Mouse (Mus musculus) layer of hippocampus, postnatal 14 days (tissue): ENCODE measurements around the gene Nudt7. TPM values are rescaled to one million over a fixed set of nuclear protein-coding genes. Genes with fewer than 3 reads are reported as not detected.

ENCODE experiments used
- DNase-seq, 2 experiments: peaks; one replicate each; pipeline ENCODE4 v3.0.0; 2021 to 2022; ENCODE audit warnings: low spot score in 2 of 2, mixed read lengths in 1 of 2
- long read RNA-seq, 2 experiments: library from polyadenylated mRNA; stranded (forward); transcript quantifications; one replicate each; pipeline ENCODE4 v2.0.0; 2021
- total RNA-seq, 2 experiments: library from RNA; stranded (reverse); gene quantifications; 2 replicates each; pipeline ENCODE4 v1.2.3; 2021

The Nudt7 gene
- total RNA-seq: 1 to 10 TPM; 4.8 to 5.8 TPM
- long read RNA-seq, experiment 1, partial matches to known transcripts: 0 of 4 reads
- long read RNA-seq, experiment 1, other reads (novel, unspliced or antisense): 0 of 4 reads
- long read RNA-seq, experiment 2, partial matches to known transcripts: 0 of 4 reads
- long read RNA-seq, experiment 2, other reads (novel, unspliced or antisense): 0 of 4 reads

DNA sequence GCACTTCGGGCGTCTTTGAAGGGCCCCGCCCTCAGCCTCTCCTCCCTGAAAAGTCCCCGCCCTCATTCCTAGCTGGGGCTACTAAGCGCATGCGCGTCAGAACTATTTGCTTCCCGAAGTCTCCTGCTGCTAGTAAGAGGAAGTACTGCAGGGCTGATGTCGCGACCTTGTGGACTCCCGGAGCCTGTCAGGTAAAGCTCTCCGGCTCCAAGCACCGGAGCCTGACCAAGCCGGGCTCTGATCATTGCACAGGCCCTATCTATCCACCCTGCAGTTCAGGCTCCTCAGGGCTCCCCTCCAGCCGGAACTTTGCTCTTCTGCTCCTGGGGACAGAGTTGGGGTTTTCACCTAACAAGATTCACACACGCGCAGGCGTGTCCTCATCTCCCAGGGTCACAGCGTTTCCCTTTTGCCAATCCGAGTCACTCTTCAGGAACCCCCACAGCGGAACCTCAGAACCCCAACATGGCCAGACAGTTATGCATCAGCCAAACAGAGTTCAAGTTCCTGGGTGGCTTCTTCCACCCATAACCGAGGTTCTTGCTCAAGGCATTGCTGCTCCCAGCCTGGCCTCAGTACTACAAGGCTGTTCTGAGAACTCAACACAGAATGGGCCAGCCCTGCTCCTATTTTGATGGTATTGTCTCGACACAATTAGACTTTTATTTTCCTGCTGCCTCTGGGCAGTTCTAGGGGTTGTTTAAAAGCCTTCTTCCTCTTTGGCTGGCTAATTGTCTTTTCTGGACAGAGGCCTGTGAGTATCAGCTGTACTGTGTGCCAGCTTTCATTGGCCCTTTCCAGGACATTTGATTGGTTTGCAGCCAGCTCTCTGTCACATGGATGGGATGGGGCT lies at the start of gene Nudt7:
Gene Nudt7, plus strand, starts transcription at position 48 of the 853 bp plus-strand sequence.
- peak; percentile 63 to 86 for DNase-seq

DNA sequence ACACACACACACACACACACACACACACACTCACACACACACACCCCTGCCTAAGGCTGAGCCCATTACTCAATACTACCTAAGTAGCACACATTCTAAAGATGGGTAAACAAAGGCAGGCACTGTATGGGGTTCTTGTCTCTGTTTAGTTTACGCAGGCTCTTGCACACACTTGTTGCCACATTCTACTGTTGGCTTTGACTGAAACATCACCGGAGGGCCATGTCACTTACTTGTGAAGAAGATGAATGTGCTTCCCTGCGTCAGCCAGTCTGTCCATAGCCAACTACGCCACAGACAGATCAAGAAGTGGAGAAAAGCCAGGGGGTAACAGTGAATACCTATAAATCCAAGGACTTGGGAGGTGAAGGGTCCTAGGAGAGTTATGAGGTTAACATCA lies 45.4 kb upstream of the Nudt7 start:
- no peak for DNase-seq

DNA sequence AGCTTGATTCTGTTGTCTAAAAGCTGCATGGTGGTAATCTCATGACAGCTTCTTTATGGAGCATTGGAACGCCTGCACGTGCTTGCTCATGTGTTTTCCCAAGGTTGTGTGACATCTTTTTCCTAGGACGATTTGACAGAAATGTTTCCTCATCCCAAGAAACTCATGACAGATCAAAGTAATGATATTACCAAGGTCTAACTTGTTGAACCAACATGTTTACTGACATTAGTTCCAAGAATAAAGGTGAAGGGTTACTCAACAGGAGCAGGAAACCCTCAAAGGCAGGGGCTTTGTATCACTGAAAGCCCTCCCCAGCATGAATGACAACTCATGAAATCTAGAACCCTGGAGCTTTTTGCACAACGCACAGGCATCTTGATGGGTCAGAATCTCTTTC lies 42.6 kb upstream of the Nudt7 start:
- DNase-seq: no peak

DNA sequence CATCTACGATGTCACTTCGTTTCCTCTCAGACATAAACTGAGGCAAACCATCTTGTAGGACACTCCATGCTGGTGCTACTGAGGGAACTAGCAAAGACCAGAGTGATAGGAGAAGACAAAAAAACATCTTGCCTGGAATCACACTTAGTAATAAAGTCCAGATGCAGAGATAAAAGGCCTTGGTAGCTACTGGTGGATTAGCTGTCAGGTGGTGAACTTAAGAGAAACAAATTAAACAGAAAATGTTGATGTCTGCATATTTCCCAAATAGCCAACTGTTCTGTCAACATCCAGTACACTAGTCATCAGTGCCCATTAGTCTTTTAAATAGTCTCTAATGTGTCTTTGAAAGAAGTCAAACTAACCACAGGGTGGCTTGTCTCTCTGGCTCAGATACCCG lies 40.0 kb upstream of the Nudt7 start:
- DNase-seq: no peak

DNA sequence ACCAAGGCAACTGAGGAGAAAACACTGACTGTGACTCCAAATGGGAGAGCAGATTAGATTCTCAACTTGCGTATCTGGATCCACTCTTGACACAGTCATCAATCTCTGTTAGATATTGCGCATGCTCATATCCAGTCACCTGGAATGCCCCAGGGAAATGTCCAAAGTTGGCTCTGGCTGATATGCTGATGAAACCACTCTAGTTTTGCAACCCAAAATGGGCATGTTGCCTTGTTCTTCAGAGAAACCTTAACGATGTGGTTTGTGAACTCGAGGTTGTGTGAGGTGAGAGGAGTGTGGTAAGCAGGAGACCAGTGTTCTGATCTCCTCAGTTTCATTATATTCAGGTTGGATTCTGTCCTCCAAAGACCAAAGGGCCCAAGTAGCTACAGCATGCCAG lies 38.8 kb upstream of the Nudt7 start:
- no peak for DNase-seq

DNA sequence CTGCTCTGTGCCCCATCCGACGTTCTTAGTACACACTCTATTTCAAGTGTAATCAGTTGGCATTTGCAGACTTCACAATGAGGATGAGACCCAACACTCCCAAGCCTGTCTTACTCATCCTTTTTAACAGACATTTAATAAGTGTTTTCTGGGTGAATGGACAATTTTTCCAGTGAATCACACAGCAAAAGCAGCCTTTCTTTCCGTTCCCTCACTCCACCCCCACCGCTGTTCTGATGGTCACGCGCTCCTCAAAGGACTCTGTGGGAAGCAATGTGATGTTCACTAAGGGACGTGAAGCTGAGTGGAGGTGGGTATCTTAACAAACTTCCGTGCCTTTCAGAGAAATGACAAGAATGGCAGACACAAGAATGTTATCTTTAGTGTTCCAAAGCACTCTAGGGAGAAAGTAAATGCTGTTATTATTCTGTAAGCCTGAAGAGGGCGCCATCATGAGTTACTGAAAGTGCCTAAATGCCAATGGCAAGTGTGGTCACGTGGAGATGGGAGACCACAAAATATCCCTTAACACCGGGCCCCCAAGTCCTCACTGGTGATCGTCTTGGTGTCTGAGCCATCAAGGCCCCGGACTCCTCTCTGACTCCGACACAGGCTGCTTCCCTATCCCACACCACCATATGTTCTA lies 32.7 kb upstream of the Nudt7 start:
- DNase-seq: no peak

DNA sequence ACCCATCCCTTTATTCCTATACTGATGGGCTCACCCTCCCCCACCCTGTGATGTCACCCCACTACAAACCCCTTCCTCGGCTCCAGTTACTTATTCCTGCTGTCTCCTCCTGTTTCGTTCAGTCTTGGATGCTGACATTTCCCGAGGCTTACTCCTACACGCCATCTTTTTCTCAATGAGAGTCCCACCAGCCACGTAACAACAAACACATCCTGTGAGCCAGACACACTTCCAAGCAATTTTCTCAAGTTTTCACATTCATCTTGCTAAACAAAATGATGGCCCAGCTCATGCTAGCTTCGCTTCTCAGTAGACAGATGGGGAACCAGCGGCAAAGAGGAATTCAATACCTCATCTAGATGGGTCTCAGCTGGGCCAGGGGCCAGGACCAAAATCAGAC lies 30.0 kb upstream of the Nudt7 start:
- DNase-seq: no peak

DNA sequence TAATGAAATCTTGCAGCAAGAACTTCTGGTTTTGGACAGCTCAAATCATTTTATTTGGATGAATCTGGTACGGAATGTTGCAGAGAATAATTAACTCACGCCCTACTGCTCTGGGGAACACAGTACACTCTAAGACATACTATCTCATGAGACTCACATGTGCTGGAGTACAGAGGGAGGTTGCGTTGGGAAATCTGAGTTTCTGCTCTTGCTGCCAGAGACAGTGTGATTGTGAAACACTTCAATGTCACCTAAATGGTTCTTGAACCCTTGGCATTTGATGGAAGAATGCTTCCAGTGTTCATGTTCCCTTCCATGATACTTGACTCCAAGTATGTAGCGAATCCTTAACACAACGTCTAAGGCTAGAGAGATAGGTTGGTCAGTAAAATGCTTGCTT lies 27.4 kb upstream of the Nudt7 start:
- no peak for DNase-seq

DNA sequence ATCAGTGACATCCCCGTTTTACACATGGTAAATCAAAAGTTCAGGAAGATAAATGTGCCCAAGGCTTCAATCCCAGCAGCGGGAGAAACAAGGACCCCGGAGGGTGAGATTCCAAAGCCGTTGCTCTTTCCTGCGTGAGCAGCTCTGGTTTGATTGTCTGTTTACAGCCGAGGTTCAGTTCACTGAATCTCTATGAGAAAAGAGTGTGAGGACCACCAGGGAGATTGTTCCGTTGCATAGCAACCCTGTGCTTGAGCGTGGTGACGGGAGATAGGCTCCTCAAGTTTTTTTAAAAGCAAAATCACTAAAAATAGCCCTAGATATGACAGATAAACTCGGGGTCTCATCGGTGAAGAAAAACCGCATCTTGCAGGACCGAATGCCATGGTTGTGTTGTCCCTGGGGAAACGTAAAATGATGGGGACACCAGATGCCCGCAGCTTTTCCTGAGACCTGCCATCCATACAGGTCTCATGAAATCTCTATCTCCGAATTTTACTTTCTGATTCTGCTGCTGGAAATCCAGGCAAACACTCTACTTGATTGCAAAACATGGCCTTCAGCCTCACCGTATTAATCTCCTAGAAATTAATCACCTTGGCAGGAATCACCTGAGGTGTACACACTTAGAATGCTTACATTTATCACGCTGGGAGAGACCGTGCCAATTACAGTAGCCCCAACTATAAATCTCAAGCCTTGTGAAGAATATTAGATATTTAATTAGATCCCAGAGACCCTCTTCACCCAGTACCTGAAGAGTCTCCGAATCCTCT lies 23.8 kb upstream of the Nudt7 start:
- DNase-seq: peak in 1 of 2 experiments; percentile 8

DNA sequence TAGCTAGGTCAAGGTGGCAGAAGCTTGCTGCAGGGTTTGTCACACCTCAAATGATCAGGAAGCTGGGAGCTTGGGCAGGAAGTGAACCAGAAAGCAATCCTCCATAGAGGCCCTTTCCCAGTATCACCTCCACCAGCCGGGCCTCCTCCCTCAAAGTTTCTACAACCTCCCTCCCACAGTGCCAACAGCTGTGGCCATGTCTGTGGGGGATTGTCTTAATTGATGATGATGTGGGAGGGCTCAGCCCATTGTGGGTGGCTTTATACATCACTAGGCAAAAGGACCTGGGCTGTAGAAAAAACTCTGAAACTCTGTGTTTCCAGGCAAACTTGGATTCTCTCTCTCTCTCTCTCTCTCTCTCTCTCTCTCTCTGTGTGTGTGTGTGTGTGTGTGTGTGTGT lies 18.3 kb upstream of the Nudt7 start:
- no peak for DNase-seq

DNA sequence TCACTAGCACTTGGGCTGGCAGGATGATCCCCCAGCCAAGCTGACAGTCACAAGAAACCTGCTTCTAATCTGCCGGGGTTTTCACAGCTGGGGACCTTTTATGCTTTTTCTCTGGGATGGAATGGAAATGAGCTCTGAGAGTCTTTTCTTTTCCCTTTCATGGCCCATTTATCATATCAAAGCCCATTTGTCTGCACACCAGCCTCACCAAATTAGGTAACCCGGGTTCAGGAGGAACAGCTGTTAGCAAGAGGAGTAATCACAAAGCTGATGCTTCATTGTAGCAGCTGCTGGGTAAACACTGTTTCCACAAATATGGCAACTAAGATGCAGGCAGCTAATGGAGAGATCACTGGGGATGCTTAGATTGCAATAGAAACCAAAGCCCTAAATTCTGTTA lies 17.3 kb upstream of the Nudt7 start:
- no peak for DNase-seq

DNA sequence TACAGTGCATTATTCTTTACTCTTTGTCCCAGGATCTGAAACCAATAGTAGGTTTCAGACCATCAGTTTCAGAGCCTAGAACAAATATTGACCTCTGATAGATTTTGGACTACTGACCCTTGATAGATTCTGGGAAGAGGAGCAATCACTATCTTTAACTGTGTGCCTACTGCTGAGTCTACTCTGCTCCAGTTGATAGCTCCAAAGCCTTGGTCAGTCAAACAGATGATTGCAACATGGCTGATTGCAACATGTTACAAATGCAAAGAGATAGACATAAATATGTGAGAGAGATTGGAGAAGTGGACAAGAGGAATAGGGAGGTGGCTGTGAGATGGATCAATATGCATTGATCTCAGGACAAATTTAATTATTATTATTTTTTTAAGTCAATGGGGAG lies 15.9 kb upstream of the Nudt7 start:
- DNase-seq: no peak

DNA sequence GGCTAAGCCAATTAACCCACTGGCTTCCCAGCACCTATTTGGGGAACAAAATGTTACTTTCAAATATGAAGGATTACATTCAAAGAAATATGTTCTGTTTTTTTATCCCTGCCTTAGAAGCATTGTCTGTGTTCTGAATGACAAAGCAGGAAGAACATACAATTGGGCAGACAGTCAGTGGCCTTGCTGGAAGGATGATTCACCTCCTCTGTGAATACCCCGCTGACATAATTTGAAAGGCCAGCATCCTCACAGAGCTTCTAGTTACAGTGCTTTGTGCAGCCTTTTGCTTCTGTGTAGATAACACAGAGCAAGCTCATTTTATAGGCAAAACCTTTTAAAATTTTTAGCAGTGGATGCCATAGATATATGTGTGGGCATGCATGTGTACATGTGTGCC lies 11.6 kb upstream of the Nudt7 start:
- DNase-seq: no peak

DNA sequence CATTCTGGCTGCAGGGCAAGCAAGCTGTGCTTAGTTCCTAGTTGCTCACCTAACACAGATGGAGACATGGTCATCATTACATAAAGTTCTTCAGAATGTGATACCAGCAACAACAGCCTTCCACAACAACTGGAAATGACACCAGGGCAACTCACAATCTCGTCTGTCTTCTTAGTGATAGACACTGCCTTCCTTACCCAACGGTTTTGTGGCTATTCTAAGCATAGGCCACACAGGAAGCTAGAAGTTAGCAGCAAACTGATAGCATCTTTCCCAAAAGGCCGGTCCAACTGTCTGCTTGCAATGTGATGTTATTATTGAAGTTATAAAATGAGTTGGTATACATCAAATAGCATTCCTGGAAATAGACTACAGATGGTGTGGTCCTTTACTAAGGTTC lies 9.7 kb upstream of the Nudt7 start:
- no peak for DNase-seq

DNA sequence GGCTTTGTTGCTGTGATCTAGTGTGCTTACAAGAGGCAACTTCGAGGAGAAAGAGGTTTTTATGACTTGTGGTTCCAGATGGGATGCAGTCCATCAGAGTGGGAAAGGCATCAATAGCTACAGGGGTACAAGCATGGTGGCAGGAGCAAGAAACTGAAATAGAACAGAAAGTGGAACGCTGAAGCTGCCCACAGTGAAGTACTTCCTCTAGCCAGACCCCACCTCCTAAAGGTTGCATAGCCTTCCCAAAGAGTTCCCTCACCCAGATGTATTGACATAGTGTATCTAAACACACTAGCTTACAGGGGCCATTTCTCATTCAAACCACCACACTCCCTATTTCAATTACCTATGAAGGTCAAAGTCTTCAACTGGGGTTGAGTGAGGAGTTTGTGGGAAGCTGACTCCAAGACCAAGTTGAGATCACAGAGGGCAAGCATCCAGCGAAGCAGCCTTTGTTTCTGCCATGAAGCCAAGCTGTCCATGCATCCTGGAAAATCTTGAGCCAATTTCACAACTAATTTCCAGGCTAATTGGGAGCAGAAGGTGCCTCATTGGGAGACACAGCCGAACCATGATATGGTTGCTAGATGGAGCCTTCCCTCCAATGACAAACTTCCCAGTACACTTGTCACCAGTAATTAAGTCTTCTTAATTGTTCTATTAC lies 9.1 kb upstream of the Nudt7 start:
- no peak for DNase-seq

DNA sequence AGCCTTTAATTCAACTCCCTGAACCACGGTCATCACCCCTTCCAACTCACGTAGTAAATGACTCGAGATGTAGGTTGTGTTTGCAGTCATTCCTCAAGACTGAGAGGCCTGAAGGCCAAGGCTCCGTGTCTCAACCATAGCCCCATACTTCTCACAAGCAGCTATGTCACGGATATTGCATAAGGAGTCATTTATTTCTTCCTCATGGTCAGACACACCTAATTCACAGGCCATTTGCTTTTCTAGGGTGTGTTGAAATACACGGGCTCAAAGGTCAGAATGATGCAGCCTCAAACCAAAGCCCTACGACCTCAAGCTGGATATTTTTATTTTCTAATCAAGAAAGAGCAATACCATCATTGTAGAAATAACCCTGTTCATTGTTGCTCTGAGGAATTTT lies 2.5 kb upstream of the Nudt7 start:
- DNase-seq: no peak

DNA sequence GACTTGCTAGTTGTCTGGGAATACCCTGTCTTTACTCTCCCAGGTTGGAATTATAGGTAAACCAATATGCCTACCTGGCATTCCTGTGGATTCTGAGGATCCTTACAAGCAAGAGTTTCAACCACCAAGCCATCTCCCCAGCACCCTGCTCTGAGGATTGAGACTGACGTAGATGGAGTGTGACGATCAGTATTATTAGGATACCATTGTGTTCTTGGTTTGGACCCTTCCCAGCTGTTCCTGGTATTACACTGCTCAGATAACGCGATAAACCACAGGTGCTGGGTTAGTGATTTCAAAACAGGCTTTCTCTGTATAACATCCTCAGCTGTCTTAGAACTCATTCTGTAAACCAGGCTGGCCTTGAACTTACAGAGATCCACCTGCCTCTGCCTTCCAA lies 1.9 kb upstream of the Nudt7 start:
- DNase-seq: no peak

DNA sequence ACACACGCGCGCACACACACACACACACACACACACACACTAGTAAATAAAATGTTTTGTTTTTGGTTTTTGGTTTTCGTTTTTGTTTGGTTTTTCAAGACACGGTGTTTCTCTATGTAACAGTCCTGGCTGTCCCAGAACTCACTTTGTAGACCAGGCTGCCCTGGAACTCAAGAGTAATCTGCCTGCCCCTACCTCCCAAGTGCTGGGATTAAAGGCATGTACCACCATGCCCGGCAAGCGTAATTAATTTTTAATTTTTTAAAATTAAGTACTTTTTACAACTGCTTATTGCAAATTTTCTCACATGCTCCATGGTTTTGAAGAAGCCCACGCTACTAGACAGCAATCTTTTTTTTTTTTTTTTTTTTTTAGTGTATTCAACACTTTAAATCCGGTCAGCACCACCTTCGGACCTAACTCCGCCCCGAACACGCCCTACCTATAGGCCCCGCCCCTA lies 277 bp upstream of the Nudt7 start:
- DNase-seq: no peak

DNA sequence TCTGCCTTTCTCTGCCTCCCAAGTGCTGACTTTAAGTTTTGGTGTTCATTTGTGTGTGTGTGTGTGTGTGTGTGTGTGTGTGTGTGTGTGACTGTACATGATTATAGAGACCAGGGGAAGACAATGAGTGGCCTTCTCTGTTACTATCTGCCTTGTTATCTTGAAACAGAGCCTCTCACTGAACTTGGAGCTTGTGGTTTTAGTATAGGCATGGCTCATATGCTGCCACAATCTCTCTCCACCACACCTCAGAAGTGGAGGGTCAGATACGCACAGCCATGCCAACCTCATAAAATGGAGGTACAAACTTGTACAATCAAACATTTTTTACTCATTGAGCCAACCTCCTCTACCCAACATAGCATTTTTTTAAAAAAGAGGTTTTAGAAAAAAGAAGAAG lies 3.4 kb downstream of the Nudt7 start:
- DNase-seq: no peak

DNA sequence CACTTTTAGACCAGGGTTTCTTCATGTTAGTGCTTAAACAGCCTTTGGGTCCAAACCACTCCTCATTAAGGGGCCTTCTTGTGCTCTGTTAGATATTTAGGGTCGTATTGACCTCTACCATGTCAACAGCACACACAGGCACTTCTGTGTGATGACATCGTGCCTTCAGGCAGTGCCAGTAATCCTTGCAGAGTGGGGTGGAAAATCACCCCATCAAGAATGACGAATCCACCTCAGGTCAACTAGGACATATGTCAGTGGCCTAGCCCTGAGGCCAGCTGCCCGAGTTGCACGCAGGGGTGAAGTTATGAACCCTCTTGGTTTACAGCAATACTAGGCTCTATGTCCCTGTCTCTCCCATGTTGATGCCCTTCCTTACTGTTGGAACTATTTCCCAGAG lies 3.8 kb downstream of the Nudt7 start:
- DNase-seq: no peak

DNA sequence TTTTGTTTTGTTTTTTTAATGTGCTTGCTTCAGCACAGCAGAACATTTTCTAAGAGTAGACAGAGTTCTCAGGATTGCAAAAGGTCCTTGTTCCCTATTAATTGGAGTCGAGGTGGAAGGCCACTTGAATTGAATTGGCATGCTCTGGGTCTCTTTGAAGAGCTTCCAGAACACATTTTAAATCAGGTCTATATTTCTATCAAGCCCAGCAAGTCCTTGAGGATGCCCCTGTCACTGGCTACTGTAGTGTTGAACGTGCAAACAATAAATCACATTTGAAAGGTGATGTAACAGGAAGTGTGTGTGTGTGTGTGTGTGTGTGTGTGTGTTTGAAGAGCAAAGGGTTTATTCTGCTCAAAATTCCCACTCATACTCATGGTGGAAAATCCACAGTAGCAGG lies 7.1 kb downstream of the Nudt7 start:
- no peak for DNase-seq
